Mouse (Mus musculus): ENCODE measurements around the gene Dennd6a. TPM values are rescaled to one million over a fixed set of nuclear protein-coding genes. Genes with fewer than 3 reads are reported as not detected.

Dennd6a gene
- polyA plus RNA-seq, 1 experiment: 12.0 TPM

DNA sequence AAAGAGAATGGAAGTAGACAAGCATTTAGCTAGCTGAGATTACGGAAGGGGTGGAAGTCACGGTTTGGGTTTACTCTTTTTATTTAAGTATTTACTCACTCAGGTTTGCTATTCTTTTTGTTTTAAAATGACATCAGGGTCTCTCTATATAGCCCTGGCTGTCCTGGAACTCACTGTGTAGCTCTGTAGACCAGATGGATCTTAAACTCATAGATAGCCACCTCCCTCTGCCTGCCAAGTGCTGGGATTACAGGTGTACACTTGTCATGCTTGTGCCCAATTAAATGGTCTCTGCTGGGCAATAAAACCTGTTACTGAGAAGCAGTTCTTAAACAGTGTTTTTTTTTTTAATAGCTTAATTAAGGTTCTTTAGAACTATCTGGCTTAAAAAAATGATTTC, 66.3 kb downstream of the Dennd6a start:
- H3K36me3 ChIP-seq (ENCODE audit: control insufficient read depth, insufficient read depth, low read length): no peaks in the 10 kb centered on the region
- DNase-seq: peak; percentile 38
- H3K4me3 ChIP-seq (ENCODE audit: insufficient read depth, low read depth, low read length): peak overlapping the region; percentile 20; the same call in 1 of the 2 replicates
- no peak overlapping the region for H3K27ac ChIP-seq (ENCODE audit: insufficient read depth, low read depth, low read length)
- H3K27me3 ChIP-seq (replicated peaks; ENCODE audit: control insufficient read depth, insufficient read depth, low read length): no peaks in the 10 kb centered on the region
- peaks cover 7% of the 10 kb centered on the region; the same call in 1 of the 2 replicates for H3K4me1 ChIP-seq (ENCODE audit: control insufficient read depth, insufficient read depth, low read length)
- TF ChIP-seq CTCF (conservative IDR thresholded peaks at IDR 0.05; ENCODE audit: insufficient read depth, insufficient read length, low read depth, low read length): peak; percentile 33
- no peak for TF ChIP-seq POLR2A (IDR thresholded peaks at IDR 0.05; ENCODE audit: low read depth, low read length)
- 18% methylated on average over 2 of the region's 2 CpGs for WGBS

DNA sequence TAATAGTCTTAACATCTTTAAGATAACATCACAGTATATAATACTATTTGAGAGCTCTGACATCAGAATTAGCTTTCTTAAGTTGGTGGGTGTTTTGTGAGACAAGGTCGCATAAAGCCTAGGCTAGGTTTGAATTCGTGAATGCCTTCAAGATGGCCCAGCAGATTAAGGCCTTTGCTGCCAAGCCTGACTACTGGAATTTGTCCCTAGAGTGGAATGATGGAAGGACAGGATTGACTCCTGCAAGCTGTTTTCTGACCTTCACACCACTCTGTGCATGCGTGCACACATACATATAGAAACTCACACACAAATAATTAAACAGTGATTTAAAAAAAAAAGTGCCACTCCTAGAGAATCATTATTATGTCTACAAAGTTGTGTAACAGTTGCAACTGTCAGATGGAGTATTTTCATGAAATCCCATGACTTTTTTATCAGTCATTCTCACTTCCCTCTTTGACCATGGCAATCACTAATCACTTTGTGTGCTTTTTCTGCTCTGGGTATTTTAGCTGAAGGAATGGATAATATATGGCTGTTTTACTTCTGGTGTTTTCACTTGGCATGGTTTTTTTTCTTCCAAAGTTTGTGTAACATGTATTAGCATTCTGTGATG, 69.5 kb downstream of the Dennd6a start:
- H3K4me3 ChIP-seq (ENCODE audit: insufficient read depth, low read depth, low read length): no peak overlapping the region
- DNase-seq: peak; percentile 35

DNA sequence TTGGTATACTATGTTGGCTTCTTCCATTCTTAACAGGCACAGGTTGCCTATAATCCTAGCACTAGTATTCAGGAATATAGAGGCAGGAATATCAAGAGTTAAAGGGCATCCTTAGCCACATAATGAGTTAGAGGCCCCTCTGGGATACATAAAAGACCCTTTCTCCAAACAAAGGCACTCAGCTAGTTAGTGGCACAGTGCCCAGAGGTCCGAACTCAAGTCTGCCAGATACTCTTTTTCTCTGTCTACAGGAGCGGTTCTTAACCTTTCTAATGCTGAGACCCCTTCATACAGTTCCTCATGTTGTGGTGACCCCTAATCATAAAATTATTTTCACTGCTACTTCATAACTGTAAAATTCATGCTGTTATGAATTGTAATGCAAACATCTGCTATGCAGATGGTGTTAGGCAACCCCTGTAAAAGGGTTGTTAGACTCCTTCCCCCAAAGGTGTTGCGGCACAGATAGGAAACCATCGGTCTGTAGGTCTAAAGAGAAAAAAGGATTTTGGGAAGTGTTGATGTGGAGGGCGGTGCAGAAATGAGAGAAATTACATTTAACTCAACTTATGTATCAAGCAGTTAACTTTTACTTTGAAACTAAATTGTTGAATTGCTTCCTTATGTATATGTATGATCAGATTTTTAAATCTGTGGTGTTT, 72.5 kb downstream of the Dennd6a start:
- no peak for DNase-seq
- H3K36me3 ChIP-seq (ENCODE audit: control insufficient read depth, insufficient read depth, low read length): no peaks in the 10 kb centered on the region; the same call in 1 of the 2 replicates
- H3K4me1 ChIP-seq (ENCODE audit: control insufficient read depth, insufficient read depth, low read length): no peaks in the 10 kb centered on the region; the same call in 1 of the 2 replicates
- TF ChIP-seq CTCF (conservative IDR thresholded peaks at IDR 0.05; ENCODE audit: insufficient read depth, insufficient read length, low read depth, low read length) (no peak), POLR2A (IDR thresholded peaks at IDR 0.05; ENCODE audit: low read depth, low read length) (no peak)
- 68% methylated on average over 5 of the region's 5 CpGs for WGBS
- no peaks in the 10 kb centered on the region for H3K27me3 ChIP-seq (replicated peaks; ENCODE audit: control insufficient read depth, insufficient read depth, low read length)
- H3K27ac ChIP-seq (ENCODE audit: insufficient read depth, low read depth, low read length): no peak overlapping the region
- no peak overlapping the region for H3K4me3 ChIP-seq (ENCODE audit: insufficient read depth, low read depth, low read length)

More for the DNA sequence above, 69.5 kb downstream of the Dennd6a start:
- peaks cover 4% of the 10 kb centered on the region; the same call in 1 of the 2 replicates for H3K4me1 ChIP-seq (ENCODE audit: control insufficient read depth, insufficient read depth, low read length)
- no peaks in the 10 kb centered on the region; the same call in 1 of the 2 replicates for H3K36me3 ChIP-seq (ENCODE audit: control insufficient read depth, insufficient read depth, low read length)
- TF ChIP-seq CTCF (conservative IDR thresholded peaks at IDR 0.05; ENCODE audit: insufficient read depth, insufficient read length, low read depth, low read length) (no peak), POLR2A (IDR thresholded peaks at IDR 0.05; ENCODE audit: low read depth, low read length) (no peak)
- H3K27ac ChIP-seq (ENCODE audit: insufficient read depth, low read depth, low read length): no peak overlapping the region
- H3K27me3 ChIP-seq (replicated peaks; ENCODE audit: control insufficient read depth, insufficient read depth, low read length): no peaks in the 10 kb centered on the region
- WGBS: 37% methylated on average over 3 of the region's 3 CpGs

DNA sequence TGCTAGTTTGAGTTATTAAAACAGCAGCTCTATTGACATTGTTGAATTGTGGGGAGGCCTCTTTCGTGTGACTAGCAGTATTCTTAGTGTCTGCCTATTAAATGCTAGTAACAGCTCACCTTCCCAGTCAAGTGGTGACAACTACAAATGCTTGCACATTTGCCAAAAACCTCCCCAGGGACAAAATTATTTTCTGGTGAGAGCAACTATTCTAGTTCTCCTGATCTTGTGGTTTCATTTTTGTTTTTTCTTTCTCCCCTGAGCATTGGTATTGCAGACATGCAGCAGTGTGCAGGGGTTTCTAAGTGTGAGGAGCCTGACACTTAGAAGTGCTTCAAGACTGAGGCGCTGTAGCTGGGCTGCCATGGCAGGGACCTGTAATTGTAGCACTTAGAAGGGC, 74.2 kb downstream of the Dennd6a start:
- TF ChIP-seq POLR2A (IDR thresholded peaks at IDR 0.05; ENCODE audit: low read depth, low read length) (no peak), CTCF (conservative IDR thresholded peaks at IDR 0.05; ENCODE audit: insufficient read depth, insufficient read length, low read depth, low read length) (no peak)
- WGBS: 68% methylated on average over 2 of the region's 2 CpGs
- Histone ChIP-seq H3K4me3 (ENCODE audit: insufficient read depth, low read depth, low read length) (no peak overlapping the region), H3K4me1 (ENCODE audit: control insufficient read depth, insufficient read depth, low read length) (no peaks in the 10 kb centered on the region; the same call in 1 of the 2 replicates), H3K36me3 (ENCODE audit: control insufficient read depth, insufficient read depth, low read length) (no peaks in the 10 kb centered on the region; the same call in 1 of the 2 replicates), H3K27me3 (replicated peaks; ENCODE audit: control insufficient read depth, insufficient read depth, low read length) (no peaks in the 10 kb centered on the region), H3K27ac (ENCODE audit: insufficient read depth, low read depth, low read length) (no peak overlapping the region)
- DNase-seq: no peak

DNA sequence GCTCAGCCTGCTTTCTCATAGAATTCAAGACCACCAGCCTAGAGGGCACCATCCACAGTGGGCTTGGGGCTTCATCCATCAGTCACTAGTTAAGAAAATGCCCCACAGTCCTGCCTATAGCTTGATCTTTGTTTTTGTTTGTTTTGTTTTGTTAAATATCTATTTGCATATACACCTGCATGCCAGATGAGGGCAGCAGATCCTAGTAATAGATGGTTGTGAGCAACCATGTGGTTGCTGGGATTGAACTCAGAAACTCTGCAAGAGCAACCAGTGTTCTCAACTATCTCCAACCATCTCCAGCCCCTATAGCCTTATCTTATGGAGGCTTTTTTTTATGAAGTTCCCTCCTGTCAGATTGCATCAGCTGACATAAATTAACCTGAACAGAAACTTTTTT, 78.2 kb downstream of the Dennd6a start:
- H3K27me3 ChIP-seq (replicated peaks; ENCODE audit: control insufficient read depth, insufficient read depth, low read length): no peaks in the 10 kb centered on the region
- peaks cover 2% of the 10 kb centered on the region for H3K36me3 ChIP-seq (ENCODE audit: control insufficient read depth, insufficient read depth, low read length)
- H3K4me1 ChIP-seq (ENCODE audit: control insufficient read depth, insufficient read depth, low read length): no peaks in the 10 kb centered on the region; the same call in 1 of the 2 replicates
- no peak for DNase-seq
- no peak overlapping the region for H3K4me3 ChIP-seq (ENCODE audit: insufficient read depth, low read depth, low read length)
- TF ChIP-seq POLR2A (IDR thresholded peaks at IDR 0.05; ENCODE audit: low read depth, low read length) (no peak), CTCF (conservative IDR thresholded peaks at IDR 0.05; ENCODE audit: insufficient read depth, insufficient read length, low read depth, low read length) (0 out of 2 replicates have a peak, but pooled peaks have one; percentile 17)
- H3K27ac ChIP-seq (ENCODE audit: insufficient read depth, low read depth, low read length): no peak overlapping the region

DNA sequence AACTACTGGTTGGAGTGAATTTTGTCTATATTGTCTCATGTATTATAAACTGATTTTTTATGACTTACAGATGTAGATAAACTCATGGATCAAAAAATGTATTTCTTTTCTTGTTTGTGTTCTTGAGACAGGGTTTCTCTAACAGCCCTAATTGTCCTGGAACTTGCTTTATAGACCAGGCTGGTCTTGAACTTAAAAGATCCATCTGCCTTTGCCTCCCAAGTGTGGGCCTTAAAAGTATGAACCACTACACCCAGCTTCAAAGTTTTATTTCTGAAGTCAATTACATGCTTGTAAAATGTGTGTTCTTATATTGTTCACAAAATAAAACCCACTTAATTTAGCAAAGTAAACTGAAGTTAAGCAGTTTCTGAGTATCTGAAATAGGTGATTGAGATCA, 84.5 kb downstream of the Dennd6a start:
- H3K27me3 ChIP-seq (replicated peaks; ENCODE audit: control insufficient read depth, insufficient read depth, low read length): no peaks in the 10 kb centered on the region
- DNase-seq: no peak
- no peak overlapping the region for H3K27ac ChIP-seq (ENCODE audit: insufficient read depth, low read depth, low read length)
- no peak for TF ChIP-seq POLR2A (IDR thresholded peaks at IDR 0.05; ENCODE audit: low read depth, low read length)
- TF ChIP-seq CTCF (conservative IDR thresholded peaks at IDR 0.05; ENCODE audit: insufficient read depth, insufficient read length, low read depth, low read length): no peak
- no peaks in the 10 kb centered on the region for H3K4me1 ChIP-seq (ENCODE audit: control insufficient read depth, insufficient read depth, low read length)
- peaks cover 4% of the 10 kb centered on the region for H3K36me3 ChIP-seq (ENCODE audit: control insufficient read depth, insufficient read depth, low read length)
- H3K4me3 ChIP-seq (ENCODE audit: insufficient read depth, low read depth, low read length): no peak overlapping the region

DNA sequence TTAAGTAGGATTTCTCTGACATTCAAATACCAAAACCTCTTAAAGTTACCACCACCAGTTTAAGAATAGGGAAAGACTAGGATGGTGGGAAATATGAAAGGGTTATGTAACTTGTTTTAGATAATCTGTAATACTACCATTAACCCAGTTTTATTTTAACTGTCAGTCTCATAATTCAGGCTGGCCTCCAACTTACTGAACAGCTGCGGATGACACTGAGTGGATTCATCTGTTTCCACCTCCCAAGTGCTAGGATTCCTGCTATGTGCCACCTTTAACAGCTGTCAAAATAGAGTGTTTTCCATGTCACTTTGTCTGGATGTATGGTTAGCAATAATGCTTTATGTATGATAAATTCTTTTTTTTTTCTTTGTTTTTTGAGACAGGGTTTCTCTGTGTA, 86.6 kb downstream of the Dennd6a start:
- no peak for DNase-seq
- Histone ChIP-seq H3K36me3 (ENCODE audit: control insufficient read depth, insufficient read depth, low read length) (peaks cover 5% of the 10 kb centered on the region), H3K27ac (ENCODE audit: insufficient read depth, low read depth, low read length) (no peak overlapping the region), H3K27me3 (replicated peaks; ENCODE audit: control insufficient read depth, insufficient read depth, low read length) (no peaks in the 10 kb centered on the region), H3K4me3 (ENCODE audit: insufficient read depth, low read depth, low read length) (no peak overlapping the region), H3K4me1 (ENCODE audit: control insufficient read depth, insufficient read depth, low read length) (no peaks in the 10 kb centered on the region)
- TF ChIP-seq POLR2A (IDR thresholded peaks at IDR 0.05; ENCODE audit: low read depth, low read length) (no peak), CTCF (conservative IDR thresholded peaks at IDR 0.05; ENCODE audit: insufficient read depth, insufficient read length, low read depth, low read length) (no peak)
- WGBS: 79% methylated on average over 1 of the region's 1 CpGs

Data from kidney, adult 2 months (tissue).